Mouse (Mus musculus): ENCODE results near the gene Inpp5a. TPM values are rescaled to one million over a fixed set of nuclear protein-coding genes. Genes with fewer than 3 reads are reported as not detected.
A peak's percentile ranks its signal among the peaks of the same experiment; 100 is the strongest.

Inpp5a gene
- total RNA-seq, 2 experiments from 2014 or later: 80.9 to 101 TPM

DNA sequence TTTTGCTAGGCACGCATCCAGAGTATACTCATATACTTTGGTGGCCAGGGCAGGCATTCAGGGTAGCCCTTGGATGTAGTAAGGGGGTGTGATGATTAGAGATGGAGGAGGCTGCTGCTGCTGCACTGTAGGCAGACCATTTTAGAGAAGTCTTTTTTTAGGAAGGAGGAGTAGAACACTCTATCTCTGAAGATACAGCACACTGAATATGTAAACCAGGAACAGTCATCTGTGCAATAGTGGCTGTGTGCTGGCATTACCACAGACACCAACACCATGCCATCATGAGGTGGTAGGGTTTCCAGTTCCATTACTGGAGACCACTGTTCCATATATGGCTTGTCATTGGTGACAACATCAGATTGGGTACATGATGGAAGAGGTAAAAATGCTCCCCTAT lies 83.1 kb downstream of the Inpp5a start:
- no peak for DNase-seq (ENCODE audit: low spot score in 2 of 2)

- DNase-seq (ENCODE audit: low spot score in 2 of 2): peak; percentile 75 to 82
Observed at GRCm38 (mm10) chr7:139472865-139473549, 84.1 kb downstream of the Inpp5a start.

DNA sequence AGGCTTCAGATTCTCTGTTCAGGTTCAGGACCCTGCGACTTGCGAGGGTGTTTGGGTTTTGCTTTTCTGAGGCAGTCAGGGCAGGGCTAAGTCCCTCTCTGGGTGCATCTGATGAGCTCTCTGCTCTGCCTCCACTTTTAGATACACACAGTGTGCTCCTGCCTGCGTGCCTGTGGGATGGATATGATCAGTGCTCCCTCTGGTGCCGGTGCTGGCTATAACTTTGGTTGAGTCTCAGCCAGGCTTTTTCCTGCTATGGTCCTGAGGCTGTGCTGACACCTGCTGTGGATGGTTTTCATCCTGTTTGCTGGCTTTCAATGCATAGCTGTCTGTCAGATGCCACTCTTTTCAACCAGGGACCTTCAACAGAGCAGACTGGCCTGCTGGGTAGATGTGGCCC lies 87.0 kb downstream of the Inpp5a start:
- no peak for DNase-seq (ENCODE audit: low spot score in 2 of 2)

- DNase-seq (ENCODE audit: low spot score in 2 of 2): no peak
Observed at GRCm38 (mm10) chr7:139476700-139477099, 87.8 kb downstream of the Inpp5a start.

- no peak for DNase-seq (ENCODE audit: low spot score in 2 of 2)
Observed at GRCm38 (mm10) chr7:139477748-139478147, 88.8 kb downstream of the Inpp5a start.

DNA sequence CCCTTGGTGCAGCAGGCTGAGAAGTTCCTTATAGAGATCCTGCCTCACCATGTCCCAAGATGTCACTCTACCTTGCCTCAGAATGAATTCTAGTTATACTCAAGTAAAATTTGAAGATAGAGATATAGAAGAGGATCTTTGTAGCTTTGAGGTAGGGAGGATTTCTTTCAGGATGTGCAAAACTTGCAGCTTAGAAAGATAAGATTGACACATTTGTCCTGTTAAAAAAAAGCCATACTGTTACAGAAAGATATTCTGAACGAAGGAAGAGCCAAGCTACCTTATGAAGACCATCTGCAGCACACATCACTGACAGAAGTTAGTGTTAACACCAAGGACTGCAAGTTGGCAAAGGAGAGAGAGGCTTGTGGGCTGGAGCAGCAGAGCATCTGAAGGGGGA lies 90.2 kb downstream of the Inpp5a start:
- no peak for DNase-seq (ENCODE audit: low spot score in 2 of 2)

GRCm38 (mm10) chr7:139479626-139480025 lies 90.7 kb downstream of the Inpp5a start:
- no peak for DNase-seq (ENCODE audit: low spot score in 2 of 2)

DNA sequence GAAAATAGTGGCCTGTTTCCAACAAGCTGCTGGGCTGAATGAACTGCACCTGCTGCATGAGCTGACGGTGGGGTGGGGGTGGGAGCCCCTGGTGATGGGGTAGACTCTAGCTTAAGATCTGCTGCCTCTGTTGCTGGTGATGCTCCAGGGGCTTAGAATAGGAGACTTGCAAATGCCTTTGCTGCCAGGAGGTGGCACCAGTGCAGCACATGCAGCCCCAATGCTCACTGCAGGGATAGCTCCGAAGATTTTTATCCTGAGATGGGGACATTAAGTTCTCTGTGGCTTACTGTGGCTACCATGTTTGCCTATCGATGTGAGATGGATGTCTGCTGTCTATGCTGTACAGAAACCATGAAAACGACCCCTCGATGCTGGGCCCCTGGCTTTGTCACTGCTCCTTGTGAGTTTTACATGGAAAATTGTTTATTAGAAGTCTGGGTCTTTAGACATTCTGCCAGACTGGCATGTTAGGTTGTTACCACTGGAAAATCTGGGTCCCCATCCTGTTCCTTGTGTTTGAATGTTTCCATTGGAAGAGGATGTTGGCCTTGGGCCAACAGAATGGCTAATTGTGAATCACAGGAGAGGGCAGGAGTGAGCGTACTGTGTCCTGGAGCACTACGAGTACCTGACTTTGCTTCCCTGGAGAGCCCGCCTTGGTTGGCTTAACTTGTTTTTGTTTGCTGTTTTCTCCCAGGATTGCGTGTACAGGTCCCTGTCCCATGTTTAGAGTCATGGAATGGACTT lies 95.5 kb downstream of the Inpp5a start:
- DNase-seq (ENCODE audit: low spot score in 2 of 2): peak; percentile 32 to 42

DNA sequence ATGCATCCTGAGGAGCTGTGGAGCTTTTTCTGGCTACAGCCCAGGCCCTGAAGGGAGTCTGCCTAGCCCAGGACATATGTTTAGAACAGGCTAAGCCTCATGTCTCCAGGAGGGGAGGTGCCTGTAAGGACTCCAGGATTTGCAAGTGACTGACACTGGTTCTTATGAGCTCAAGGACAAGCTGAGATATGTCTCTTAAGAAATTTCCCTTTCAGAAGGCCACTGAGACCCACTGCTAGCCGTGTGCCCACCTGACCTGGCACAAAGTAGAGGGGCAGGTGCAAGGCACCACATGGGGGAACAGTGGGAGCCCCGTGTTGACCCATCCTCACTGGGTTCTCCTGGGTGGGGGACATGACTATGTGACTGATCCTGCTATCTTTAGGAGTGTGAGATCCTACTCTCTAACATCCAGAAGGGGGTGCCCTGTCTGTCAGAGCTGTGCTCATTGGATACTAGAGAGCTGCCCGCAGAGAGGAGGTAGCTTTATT lies 100.9 kb downstream of the Inpp5a start:
- no peak for DNase-seq (ENCODE audit: low spot score in 2 of 2)

- DNase-seq (ENCODE audit: low spot score in 2 of 2): no peak
Observed at GRCm38 (mm10) chr7:139492351-139492750, 103.4 kb downstream of the Inpp5a start.

- DNase-seq (ENCODE audit: low spot score in 2 of 2): no peak
Observed at GRCm38 (mm10) chr7:139492946-139493345, 104.0 kb downstream of the Inpp5a start.

GRCm38 (mm10) chr7:139495791-139496190 lies 106.9 kb downstream of the Inpp5a start:
- no peak for DNase-seq (ENCODE audit: low spot score in 2 of 2)

GRCm38 (mm10) chr7:139498038-139498625 lies 109.2 kb downstream of the Inpp5a start:
- DNase-seq (ENCODE audit: low spot score in 2 of 2): no peak

DNA sequence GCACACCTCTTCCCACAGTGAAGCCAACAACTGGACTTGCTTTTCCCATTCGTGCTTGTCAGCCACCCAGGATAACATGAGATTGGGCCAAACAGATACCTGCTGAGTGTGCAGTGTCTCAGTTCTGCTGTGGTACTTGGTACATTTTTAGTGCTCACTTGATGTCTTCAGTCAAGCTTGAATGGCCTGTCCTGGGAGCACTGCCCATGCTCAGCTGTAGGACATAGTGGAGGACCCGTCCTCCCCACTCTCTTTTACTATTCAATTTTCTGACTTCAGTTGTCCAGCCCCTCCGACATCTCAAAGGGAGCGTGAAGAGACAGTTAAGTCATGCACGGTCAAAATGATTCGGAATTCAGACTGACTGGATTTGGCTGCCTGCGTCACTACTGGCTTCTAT lies 115.2 kb downstream of the Inpp5a start:
- no peak for DNase-seq (ENCODE audit: low spot score in 2 of 2)

DNA sequence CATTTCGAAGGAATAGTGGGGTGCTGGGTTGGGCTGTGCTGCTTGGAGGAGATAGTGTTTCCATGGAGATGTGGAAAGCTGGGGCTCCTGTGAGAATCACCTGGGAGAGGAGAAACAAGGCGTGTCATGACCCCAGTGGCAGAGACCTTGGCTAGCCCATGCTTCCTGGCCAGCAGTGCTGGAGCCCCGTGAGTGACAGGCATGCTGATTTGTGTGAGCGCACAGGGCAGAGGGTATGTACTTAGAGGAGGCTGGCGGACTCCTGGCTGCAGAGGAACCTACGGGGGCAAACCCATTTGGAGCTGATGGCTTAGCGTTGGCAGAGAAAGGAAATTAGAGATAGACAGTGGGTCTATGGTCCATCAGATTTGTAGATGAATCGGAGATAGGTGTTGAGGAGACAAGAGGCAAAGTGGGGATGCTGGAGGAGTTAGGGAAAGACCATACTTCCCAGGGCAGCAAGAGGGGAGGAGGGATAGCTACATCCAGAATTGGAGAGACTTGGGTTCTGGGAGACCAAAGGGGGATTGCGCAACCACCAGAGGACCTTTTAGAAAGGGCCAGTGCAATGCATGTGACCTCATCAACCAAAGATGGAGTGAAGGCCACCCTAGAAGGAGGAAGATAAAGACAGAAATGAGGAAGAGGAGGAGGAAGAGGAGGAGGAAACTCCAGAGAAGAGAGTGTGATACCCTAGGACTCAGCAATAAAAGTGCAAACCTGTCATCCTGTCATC lies 117.9 kb downstream of the Inpp5a start:
- DNase-seq (ENCODE audit: low spot score in 2 of 2): no peak

DNA sequence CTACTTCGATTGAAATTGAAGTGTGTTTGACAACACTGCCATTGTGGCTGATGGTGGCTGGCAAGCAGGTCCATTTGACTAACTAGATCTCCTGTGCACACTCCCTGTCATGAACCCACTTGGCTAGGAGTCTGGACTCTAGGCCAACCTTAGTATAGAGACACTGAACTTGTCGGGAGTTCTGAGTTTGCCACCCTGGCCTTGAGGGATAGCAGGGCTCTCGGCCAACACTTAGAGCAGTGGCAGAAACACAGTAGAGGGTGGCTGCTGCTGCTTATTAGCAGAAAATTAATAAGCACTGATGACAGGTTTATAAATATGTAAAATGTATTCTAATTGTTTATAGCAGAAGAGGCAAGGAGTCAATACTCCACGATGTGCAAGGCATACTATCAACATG lies 120.0 kb downstream of the Inpp5a start:
- DNase-seq (ENCODE audit: low spot score in 2 of 2): no peak

GRCm38 (mm10) chr7:139515959-139516660 lies 127.2 kb downstream of the Inpp5a start:
- peak in 1 of 2 experiments; percentile 44 for DNase-seq (ENCODE audit: low spot score in 2 of 2)

- DNase-seq (ENCODE audit: low spot score in 2 of 2): no peak
Observed at GRCm38 (mm10) chr7:139516661-139517016, 127.7 kb downstream of the Inpp5a start.

DNA sequence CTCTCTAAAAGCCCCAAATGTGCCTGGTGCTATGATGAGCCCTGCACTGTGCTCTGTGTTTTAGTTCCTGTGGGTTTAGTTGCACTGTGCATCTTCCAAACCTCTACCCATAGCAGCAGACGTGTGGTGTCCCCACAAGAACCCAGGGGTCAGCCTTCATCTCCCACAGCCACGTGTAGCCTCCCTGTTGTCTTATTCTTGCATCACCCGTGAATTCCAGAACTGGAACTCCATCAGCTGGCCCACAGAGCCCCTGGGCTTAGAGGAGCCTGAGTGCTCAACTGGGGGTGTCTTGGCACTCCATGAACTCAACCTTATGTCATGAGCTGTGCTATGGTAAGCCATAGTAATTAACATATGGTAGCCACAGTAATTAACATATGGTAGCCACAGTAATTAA lies 129.4 kb downstream of the Inpp5a start:
- no peak for DNase-seq (ENCODE audit: low spot score in 2 of 2)

- DNase-seq (ENCODE audit: low spot score in 2 of 2): no peak
Observed at GRCm38 (mm10) chr7:139528309-139529076, 139.6 kb downstream of the Inpp5a start.
